Mouse (Mus musculus): Measurements from ENCODE around the gene Ktn1. TPM values are rescaled to one million over a fixed set of nuclear protein-coding genes. Genes with fewer than 3 reads are reported as not detected.

Gene Ktn1
- polyA plus RNA-seq (2012; rRNA removed) = 0.81 and 1.5 TPM in 2 replicates

DNA sequence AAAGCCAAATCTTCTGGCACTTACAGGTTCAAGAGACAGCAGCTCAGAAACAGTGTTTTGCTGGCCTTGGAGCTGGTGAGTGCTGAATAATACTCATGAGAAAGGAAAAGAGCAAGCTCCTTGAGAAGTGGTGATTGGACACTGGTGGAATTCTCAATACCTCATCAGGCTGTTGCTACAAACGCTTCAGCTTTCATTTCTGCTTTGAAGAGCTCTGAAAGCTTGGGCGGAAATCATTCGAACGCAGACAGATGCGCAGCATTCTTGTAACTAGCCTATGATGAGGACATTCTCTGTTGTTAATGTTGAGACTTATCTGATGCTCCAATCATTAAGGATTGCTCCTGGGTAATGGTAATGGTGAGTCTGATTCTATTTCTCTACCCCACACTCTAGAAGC lies at the start of gene Ktn1:
TSS of gene Ktn1 (plus strand) at position 231 of the 400 bp plus-strand sequence.

Other genes with a start within 250 kb of the Ktn1 start
- 0.47 and 0.77 TPM in 2 replicates for gene Dlgap5, start 230.0 kb upstream of the Ktn1 start, polyA plus RNA-seq (2012; rRNA removed)
- gene Fbxo34, start 198.0 kb upstream of the Ktn1 start, polyA plus RNA-seq (2012; rRNA removed) = 5.1 and 8.3 TPM in 2 replicates
- gene Atg14, start 77.8 kb upstream of the Ktn1 start, polyA plus RNA-seq (2012; rRNA removed) = 2.8 and 4.2 TPM in 2 replicates